Mouse (Mus musculus) frontal cortex, postnatal 10 days (tissue): Measurements from ENCODE around the gene Tfpt.
"Not testable (repeated sequence)": the region's sequence is repeated elsewhere in the genome, so short reads cannot be mapped to it uniquely, and the experiment has no call there.

ENCODE experiments used
- DNase-seq, 2 experiments: peaks; one replicate each; pipeline ENCODE4 v3.0.0; 2022; ENCODE audit warnings: low spot score in 2 of 2, mixed read lengths in 1 of 2

Gene Tfpt

GRCm38 (mm10) chr7:3576354-3577124 is 53.2 kb downstream of the Tfpt start:
- no peak for DNase-seq

- DNase-seq: no peak
Observed at GRCm38 (mm10) chr7:3574216-3574615, 55.5 kb downstream of the Tfpt start.

GRCm38 (mm10) chr7:3571847-3572246 is 57.9 kb downstream of the Tfpt start:
- DNase-seq: no peak

- not testable (repeated sequence) for DNase-seq
Observed at GRCm38 (mm10) chr7:3570580-3570979, 59.1 kb downstream of the Tfpt start.
